Mouse (Mus musculus): ENCODE measurements at regions not wholly inside any gene's neighbourhood (a gene's known extent, or its start where the extent isn't known, plus 50 kb on each side); places are given as distances from the start of the nearest gene placed in this dataset.

GRCm38 (mm10) chr16:48028626-48029025, 254.9 kb upstream of the Dppa4 start:
- H3K4me3 ChIP-seq (ENCODE audit: control insufficient read depth, low read depth, low read length) = no peak overlapping the region
- no peak overlapping the region for H3K27ac ChIP-seq (ENCODE audit: control insufficient read depth, insufficient read depth, low read depth, low read length)
- no peak for TF ChIP-seq POLR2A (IDR thresholded peaks at IDR 0.05; ENCODE audit: control insufficient read depth, low read depth, low read length)
- no peak for TF ChIP-seq CTCF (IDR thresholded peaks at IDR 0.05; ENCODE audit: control insufficient read depth, insufficient read depth, insufficient replicate concordance, low read depth, low read length)
- H3K27me3 ChIP-seq (ENCODE audit: control insufficient read depth, insufficient read depth, low read length) = no peaks in the 10 kb centered on the region
- no peaks in the 10 kb centered on the region for H3K4me1 ChIP-seq (ENCODE audit: control insufficient read depth, insufficient read depth, low read length)
- H3K36me3 ChIP-seq (ENCODE audit: control insufficient read depth, insufficient read depth, low read length) = no peaks in the 10 kb centered on the region

DNA sequence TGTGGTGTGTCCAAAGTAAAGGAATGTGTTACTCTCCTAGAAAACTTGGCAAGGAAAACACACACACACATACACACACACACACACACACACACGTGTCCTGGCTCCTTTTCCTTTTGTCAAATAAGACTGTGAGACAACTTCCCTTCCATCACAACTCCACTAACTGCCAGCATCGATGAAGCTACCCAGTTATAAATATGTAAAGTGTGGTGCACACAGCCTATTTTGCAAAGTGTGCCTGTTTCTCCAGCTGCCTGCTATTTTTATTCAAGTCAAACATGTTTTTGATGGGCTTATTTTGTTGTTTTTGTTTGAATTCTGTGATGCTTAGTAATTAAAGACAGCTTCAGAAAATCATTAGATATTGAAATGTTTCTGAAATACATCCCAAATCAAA, 232.7 kb upstream of the Dppa4 start:
- H3K36me3 ChIP-seq (ENCODE audit: control insufficient read depth, insufficient read depth, low read length) = no peaks in the 10 kb centered on the region

GRCm38 (mm10) chr16:48074879-48075278, 208.7 kb upstream of the Dppa4 start:
- no peaks in the 10 kb centered on the region for H3K4me1 ChIP-seq (ENCODE audit: control insufficient read depth, insufficient read depth, low read length)
- peak overlapping the region; percentile 68 for H3K4me3 ChIP-seq (ENCODE audit: control insufficient read depth, low read depth, low read length)
- no peak for TF ChIP-seq CTCF (IDR thresholded peaks at IDR 0.05; ENCODE audit: control insufficient read depth, insufficient read depth, insufficient replicate concordance, low read depth, low read length)
- no peaks in the 10 kb centered on the region for H3K36me3 ChIP-seq (ENCODE audit: control insufficient read depth, insufficient read depth, low read length)
- H3K27ac ChIP-seq (ENCODE audit: control insufficient read depth, insufficient read depth, low read depth, low read length) = no peak overlapping the region
- no peaks in the 10 kb centered on the region for H3K27me3 ChIP-seq (ENCODE audit: control insufficient read depth, insufficient read depth, low read length)

More for the DNA sequence above, 232.7 kb upstream of the Dppa4 start:
- Histone ChIP-seq H3K27me3 (ENCODE audit: control insufficient read depth, insufficient read depth, low read length) (no peaks in the 10 kb centered on the region), H3K4me3 (ENCODE audit: control insufficient read depth, low read depth, low read length) (no peak overlapping the region), H3K4me1 (ENCODE audit: control insufficient read depth, insufficient read depth, low read length) (no peaks in the 10 kb centered on the region), H3K27ac (ENCODE audit: control insufficient read depth, insufficient read depth, low read depth, low read length) (no peak overlapping the region)
- TF ChIP-seq CTCF (IDR thresholded peaks at IDR 0.05; ENCODE audit: control insufficient read depth, insufficient read depth, insufficient replicate concordance, low read depth, low read length) (no peak), POLR2A (IDR thresholded peaks at IDR 0.05; ENCODE audit: control insufficient read depth, low read depth, low read length) (no peak)
